Mouse (Mus musculus): ENCODE results near the gene Gm9195.

The Gm9195 gene

DNA sequence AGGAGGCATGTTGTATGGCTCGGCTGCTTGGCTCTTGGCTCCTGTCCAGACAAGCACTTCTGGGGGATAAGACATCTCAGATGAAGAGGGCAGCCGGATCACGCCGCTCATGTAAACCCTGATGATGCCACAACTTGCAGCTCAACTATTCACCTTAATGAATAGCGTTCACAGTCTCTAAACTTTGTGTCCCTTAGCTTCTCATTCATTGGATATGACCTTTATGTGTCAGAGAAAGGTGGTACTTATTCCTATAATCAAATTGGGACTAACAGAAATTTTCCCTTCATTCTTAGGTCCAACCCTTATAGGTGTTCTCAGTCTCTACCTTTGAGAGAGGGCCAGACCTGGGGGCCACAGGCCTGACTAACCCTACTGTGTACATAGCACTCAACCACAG lies at the start of gene Gm9195:
Gm9195 (minus strand) TSS at position 101 of the 400 bp plus-strand sequence.
- no peak for DNase-seq

DNA sequence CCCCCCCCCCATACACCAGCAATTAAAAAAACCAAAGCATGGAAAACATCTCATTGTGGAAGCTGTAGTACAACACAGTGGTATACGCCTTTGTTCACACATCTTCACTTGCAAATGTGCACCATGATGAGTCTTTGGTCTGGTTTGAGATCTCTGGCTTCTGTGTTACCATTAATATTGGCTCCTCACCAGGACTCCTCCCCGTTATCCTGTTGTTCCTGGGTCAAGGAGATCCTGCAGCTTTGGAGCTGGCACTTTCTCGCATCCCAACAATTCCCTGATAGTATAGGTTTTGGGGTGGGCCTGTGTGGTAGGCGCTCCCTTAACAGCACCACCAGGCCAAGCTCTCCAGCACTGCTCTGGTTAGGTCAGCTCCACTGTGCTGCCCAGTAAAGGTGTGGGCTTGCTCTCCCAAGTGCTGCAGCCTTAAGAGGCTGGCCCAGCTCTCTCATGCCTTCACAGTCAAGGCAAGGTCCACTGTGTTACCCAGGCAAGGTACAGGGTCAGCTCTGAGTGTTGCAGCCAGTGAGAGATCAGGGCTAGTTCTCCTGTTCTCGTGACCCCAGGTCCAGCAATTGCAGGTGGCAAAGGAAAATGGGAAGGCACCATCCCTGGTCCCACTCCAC lies 44.9 kb upstream of the Gm9195 start:
- no peak for DNase-seq

DNA sequence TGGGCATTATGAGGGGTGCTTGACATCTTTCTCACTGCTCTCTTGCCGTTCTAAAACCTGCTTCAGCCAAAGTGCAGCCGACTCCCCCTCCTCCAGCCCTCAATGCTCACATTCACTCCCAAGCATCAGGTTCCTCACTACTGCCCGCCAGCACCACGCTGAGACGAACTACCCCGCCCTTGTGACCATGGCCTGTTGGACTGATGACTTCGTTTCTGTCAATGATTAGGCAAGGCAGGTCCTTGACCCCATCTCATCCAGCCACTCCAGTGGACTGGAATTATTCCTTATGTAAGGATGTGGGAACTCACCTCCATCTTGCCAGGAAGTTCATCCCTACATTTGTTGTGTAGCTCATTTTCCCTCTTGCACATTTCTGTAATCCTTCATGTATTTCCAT lies 42.2 kb upstream of the Gm9195 start:
- no peak for DNase-seq

DNA sequence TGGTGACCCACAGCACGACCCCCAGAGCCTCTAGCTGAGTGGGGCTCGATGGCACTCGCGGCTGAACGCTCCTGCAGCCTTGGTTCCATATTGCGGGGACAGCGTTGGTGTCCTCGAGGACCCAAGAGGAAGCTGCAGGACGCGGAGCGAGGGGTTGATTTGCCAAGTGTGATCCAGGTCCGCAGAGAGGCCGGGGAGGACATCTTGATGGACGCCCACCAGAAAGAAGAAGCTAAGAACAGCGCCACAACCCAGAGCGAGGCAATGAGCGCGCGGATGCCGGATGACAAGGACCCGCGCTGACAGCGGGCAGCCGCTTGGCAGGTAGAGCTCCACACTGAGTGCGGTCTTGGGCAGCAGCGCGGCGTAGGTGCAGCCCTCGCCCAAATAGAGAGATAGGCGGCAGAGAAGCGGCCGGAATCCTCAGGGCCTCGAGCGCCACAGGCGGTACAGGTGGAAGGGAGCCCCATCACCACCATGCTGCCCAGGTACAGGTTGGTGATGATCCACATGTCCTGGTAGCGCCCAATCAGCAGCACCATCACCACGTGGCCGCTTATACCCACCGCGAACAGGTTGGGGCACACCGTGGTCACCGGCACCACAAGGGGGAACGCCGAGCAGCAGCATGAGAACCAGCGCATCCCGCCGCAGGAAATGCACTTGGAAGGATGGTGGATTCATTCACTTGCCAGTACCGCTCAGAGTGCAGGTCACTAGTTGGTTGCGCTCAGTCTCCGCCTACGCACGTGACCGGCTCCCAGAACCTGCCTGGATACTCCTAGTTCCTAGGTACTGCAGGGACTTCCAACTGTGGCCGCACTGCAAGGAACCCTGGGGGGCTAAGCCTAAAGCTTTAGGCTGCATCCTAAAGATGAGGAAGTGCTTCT lies 40.6 kb upstream of the Gm9195 start:
- DNase-seq: peak; percentile 52 to 65

DNA sequence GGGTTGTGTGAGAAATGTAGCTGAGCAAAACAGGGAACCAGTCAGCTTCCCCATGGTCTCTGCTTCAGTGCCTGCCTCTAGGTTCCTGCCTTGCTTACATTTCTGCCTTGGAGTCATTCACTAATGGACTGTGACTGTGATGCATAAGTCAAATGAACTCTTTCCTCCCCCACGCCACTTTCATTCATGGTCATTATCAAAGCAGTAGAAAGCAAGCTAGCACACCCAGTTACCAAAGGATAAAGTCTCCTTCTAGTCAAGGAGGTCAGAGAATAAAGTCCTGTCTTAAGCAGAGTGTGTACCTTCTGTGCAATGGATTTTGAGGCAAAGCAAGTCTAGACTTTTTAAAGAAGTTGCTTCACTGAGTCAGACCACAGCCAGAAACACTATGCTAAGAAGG lies 35.5 kb upstream of the Gm9195 start:
- DNase-seq: no peak

DNA sequence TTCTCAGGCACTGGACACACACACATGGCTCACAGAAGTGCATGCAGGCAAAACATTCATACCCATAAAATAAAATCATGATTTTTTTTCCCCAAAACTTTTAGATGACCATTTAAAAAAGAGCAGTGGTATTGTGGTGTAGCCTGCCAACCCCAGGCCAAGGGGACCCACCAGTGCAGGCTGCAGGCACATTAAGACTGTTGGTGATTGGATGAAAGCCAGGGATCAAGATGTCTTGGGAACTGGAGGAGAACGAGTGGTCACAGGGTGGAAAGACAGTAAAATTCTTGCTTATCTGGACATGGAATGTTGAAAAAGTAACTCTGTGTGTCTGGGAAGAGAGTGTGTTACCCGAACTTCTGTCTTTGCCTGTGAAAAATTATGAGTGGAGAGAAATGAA lies 27.9 kb upstream of the Gm9195 start:
- no peak for DNase-seq

DNA sequence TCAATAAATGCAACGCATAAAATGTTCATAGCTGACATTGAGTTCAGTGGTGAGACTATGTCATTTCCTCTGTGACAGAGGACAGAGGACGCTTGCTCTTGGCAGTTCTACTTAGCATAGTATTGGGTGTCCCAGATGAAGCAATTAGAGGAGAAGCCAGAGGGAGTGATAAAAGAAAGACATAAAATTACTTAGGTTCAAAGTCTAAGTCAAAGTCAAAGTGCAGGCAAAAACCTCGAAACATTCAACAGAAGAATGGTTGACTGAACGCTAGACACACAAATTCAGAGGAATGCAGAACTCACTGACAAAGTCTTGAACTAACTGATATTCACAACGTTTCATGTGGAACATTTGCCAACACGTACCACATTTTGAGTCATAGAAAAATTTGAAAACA lies 27.1 kb upstream of the Gm9195 start:
- DNase-seq: no peak

DNA sequence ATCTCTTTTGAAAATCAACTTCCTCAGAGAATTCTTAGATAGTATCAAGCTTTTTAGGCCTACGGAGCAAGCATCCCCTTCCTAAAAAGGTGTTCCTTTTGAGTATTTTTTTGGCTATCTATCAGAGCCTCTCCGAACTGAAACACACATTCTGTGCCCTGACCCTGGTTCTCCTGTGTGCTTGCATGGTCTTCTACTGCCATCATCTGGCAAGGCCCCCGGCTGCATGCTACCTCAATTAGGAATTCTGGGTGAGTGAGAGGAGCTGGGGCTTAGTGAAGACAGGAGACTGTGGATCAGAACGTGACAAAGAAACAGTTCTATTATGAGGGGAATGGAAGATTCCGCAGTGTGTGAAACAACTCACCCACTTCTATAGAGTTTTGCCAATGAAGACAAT lies 24.7 kb upstream of the Gm9195 start:
- DNase-seq: peak; percentile 43 to 67

DNA sequence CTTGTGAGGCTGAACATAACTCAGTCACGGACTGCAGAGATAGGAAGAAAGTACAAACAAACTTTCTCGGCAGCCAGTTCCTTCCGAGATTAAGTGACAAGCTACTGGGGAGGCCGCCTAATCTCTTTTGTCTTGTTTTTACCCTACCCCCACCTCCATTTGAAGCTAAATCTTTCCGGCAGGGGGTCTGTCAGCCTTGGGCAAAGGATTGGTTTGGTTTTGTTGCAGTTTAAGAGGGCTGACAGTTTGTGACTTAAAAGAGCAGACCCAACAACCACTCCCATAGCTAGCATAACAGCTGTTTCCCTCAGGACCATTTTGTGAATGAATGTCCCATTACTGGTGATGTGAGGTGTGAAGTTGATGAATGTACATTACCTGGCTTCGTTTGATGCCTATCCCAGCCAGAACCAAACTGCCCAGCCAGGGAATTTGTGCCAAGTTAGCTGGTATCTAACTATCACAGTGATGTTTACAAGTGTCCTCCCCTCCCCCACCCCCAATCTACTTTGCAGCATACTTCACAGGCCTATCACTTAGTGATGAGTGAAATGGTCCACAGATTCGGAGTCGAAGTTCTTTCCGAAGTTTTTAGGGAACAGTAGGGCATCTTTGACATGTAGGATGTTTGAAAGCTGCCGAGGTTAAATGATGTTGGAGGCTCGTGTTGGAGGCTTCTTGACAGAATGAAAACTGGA lies 15.2 kb upstream of the Gm9195 start:
- DNase-seq: no peak

DNA sequence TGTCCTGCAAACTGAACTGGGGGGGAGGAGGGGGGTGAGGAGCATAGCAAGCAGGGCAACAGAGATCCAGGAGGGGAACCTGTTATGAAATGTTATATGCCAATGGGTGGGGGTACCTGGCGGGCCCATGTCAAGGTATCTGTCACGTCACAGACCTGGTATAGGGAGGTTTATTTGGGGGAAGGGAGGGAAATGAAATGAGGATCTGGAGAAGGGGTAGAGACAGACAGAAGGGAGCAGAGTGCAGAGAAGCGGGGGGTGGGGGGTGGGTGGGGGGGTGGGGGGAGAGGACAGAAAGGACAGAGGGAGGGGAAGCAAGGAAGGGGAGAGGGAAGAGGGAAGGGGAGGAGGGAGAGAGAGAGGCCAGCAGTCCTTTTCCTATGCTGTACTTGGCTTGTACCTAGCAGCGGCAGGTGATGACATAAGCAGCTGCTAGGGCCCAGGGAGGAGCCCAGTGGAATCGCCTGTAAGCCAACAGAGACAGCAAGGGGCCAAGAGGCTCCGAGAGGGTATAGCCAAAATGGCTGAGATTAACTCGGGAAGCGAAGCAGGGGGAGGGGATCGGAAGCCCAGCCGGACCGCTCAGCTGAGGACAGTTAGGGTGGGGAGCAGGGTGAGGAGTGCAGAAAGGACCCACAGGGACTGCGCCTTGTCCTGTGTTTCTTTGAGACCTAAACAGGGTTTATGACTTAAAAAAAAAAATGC lies 14.5 kb upstream of the Gm9195 start:
- peak; percentile 11 to 13 for DNase-seq

DNA sequence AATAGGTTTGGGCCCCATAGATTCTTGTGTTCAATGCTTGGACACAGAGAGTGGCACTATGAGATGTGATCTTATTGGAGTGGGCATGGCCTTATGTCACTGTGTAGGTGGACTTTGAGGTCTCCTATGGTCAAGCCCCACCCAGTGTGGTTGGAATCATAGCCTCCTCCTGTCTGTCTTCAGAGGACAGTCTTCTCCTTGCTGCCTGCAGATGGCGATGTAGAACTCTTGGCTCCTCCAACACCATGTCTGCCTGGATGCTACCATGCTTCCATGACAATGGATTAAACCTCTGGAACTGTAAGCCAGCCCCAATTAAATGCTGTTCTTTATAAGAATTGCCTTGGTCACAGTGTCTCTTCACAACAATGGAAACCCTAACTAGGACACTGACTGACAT lies 13.3 kb upstream of the Gm9195 start:
- no peak for DNase-seq

DNA sequence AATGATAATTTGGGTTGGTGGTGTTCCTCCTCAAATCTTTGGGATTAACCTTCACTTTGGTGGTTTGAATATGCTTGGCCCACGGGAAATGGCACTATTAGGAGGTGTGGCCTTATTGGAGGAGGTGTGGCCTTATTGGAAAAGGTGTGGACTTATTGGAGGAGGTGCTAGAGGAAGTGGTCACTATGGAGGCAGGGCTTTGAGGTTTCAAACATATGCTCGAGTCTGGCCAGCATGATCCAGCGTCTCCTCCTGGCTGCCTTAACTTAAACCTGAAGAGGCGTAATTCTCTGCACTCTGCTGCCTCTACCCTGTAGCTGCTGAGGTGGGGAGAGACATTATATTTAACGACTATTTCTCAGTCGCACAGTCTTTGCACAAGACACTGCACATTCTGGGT lies 11.6 kb upstream of the Gm9195 start:
- no peak for DNase-seq

DNA sequence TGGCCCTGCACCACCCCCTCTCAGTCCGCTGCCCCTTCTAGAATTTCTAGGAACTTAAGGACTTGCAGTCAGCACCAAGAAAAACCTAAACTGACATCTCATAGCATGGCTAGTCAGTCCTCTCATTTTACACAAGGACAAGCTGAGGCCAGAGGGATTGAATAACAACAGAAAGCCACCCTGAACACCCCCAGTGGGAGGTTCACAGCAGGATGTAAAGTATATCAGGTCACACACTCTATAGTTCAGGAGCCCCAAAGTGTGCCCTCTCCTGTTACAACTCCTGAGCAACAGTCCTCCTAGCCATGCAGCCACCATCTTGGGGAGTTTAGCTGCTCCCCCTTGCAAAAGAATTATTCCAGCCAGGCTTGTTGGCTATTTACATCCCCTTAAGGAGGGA lies 2.1 kb upstream of the Gm9195 start:
- no peak for DNase-seq

DNA sequence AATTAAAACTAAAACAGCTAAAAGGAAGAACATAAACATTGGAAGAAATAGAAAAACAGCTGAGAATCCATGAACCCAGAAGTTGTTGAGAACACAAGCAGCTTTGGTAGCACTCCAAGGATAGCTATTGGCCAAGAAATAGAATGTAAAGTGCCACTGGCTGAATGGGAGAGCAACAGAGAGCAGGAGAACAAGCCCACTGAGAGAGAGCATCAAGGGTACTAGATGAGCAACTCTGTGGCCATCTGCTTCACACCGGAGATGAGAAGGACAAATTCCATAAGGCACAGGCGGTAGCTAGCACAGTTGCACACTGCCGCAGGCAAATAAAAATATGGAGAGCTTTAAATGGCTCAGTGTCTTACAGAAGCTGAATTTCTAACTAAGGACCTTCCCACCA lies 1.3 kb downstream of the Gm9195 start:
- no peak for DNase-seq

DNA sequence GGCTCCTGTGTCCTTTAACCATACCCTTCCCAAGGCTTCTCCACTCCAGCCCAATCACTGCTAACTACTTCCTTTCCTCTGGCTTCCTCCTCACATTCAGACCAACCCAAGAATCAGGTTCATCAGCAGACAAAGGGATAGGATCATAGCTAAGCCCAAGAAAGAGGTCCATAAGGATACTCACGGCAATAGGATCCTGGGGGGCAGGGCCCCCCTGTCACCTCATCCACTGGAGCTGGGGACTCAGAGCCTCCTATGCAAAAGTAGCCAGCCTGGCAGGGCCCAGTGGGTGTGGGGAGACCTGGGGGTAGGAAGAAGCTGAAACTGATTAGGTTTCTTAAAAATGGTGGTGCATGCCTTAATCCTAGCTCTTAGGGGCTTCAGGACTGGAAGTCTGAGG lies 17.1 kb downstream of the Gm9195 start:
- DNase-seq: no peak

DNA sequence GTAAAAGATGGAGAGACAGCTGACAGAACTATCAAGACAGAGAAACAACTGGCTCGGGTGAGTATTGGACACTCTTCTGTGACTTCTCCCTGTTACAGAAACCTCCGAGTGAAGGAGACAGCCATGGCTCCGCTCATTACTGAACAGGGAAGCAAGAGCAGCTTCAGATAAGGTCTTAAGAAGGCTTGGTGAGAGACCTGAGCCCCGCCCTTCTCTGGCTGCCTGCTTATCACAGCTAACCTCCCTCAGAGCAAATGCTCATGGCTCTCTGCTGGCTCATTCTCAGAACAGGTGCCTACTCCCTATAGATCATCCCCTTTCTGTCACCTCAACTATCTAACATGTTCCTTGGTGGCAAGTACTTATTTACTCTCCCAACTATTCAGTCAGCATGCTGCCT lies 23.2 kb downstream of the Gm9195 start:
- no peak for DNase-seq

DNA sequence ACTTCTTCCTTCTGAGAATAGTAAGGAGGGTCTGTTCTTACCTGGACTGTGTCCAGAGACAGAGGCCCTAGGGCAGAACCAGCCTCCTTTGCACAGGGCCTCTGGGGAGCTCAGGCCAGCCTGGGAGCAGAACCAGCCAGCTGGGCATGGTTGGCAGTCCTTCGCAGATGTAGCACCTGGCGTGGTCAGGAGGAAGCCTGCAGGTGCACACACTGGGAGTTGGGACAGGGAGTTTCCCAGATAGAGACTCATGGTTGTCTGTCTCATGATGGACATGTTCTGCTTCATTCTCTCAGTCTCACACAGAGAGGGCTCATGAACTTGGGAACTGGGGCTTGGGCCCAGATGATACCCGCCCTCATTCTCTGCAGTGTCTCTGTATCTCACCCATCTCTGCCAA lies 25.3 kb downstream of the Gm9195 start:
- DNase-seq: no peak

DNA sequence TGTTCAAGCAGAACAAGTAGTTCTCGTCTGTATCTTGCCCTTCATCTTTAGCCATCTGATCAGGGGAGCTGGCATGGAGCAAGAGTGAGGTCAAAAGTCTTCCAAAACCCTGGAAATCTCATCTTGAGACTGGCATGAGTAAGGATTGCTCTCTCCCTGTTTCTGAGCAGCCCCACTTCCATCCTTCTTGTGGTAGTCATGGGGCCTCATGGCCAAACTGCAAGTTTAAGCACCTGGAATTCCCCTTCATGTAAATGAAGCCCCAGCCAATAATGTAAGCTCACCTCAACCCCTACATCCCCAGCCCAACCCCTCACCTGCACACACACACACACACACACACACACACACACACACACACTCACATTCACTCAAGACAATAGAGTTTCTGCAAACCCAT lies 30.0 kb downstream of the Gm9195 start:
- no peak for DNase-seq

DNA sequence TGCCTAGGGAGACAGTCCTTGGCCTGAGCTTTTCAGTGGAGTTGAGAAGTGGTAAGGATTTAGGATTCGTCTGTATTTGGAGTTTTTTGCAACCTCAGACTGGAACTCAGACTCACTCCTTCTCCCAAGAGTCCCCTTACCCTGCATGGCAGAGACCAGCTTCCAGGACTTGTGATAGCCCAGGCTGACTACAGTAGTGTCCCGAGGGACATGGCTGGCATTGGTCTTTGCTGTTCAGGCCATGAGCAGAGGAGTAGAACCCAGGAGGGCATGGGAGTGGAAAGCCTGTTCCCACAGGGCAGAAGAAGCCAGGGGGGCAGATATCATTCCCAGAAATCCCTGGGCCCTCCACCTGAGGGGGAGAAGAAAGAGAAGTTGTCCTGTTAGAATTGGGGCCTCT lies 31.3 kb downstream of the Gm9195 start:
- DNase-seq: no peak

DNA sequence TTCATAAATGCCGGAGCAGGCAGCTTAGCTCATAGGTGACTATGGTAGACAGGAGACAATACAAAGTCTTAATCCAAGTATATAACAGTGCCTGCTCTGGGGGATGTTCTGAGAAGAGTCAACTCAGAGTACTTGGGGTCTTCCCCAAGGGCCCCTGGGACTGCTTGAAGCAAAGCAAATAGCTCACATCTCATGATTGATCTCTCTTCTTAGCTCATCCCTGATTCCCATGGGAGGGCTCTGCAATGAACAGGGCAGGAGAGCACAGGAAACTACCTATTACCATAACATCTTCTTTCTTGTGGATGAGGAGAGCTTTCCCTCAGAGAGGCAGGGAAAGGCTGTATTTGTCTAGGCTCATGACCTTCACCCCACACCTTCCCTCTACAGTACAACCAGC lies 32.7 kb downstream of the Gm9195 start:
- DNase-seq: no peak

DNA sequence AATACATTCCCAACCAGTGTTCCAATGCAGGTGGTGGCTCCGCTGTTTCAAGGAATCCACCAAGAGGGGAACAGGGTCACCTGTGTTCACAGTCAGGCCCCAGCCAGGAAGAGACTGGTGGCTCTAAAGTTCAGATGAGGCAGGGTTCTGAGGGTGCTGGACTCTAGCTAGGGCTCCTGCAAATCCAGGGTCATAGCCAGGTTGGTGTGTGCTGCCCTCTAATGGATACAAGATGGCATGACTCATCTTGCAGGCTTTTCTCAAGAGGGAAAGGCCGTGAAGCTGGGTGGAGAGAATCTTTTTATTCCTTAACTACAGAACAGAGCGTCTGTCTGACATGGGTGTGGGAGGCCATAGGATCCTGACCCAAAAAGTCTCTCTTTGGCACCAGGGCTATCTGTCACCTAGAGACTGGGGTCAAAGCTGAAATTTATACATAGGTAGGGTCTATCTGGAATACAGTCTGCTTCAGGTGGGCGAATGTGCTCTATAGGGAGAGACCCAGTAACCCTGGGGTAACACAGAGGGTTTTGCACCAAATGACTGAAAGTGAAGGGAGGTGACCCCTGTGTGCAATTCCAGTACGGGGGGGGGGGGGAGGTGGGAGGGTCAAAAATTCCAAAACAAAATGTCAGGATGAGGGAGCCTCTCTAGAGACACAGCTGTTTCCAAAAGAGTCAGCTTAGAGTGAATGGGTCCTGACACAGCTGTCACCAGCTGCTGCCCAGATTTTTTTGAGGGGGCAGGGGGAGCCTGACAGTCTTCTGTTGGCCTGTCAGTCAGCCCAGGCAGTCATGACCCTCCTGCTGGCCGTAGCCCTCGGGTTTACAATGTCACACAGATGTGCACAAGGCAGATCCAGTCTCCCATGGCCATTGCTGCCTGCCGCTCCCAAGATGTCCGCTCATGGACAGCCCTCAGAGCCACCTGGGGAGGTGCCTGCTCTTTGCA lies 44.2 kb downstream of the Gm9195 start:
- DNase-seq: peak in 1 of 2 experiments; percentile 23

DNA sequence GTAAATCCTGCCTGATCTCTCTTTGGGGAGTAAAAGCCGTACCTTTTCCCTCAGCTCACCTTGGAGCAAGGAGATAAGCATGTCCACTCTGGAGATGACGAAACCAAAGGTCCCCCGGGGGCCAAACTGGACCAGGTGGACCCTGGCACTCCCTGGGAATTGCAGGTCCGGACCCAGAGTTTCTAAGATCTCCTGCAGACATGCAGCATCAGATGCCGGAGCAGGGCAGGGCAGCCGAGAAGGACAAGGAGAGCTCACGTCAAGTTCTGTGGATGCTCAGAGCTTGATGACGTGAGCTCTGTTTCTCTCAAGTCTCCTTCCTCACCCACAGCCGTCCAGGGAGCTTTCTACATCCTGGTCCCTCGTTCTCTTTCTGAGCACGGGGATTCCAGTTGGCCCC lies 48.7 kb downstream of the Gm9195 start:
- DNase-seq: no peak
